ENCODE assay signal across 1 mouse cellular context in genomic region chr1:193255488-193256288, GRCm38 (mm10).
TF ChIP-seq lines count a peak whose summit lies in the region.

No protein-coding gene starts in this region.

TF ChIP-seq in MEL, 35 proteins besides CTCF, POLR2A, EP300 and RAD21:
- TF ChIP-seq USF2 (IDR thresholded peaks at IDR 0.05; ENCODE audit: borderline replicate concordance in 1 of 2, insufficient read depth in 1 of 2, low read depth in 1 of 2, low read length in 2 of 2) (no peak), SMC3 (IDR thresholded peaks at IDR 0.05; ENCODE audit: low read depth, low read length) (peak; percentile 37)
